Mouse (Mus musculus) heart, embryonic 11.5 days (tissue): ENCODE measurements around the gene Pknox2. TPM values are rescaled to one million over a fixed set of nuclear protein-coding genes. Genes with fewer than 3 reads are reported as not detected.

Experiments used
- ATAC-seq: fragments of 200-750 bp; cut with Nextera tagmentation; replicated peaks from 2 replicates; pipeline ENCODE4 v1.8.0; 2017; ENCODE audit warnings: moderate library complexity; ENCODE audit not compliant: insufficient number of reproducible peaks, low FRiP score, low TSS enrichment
- H3K27ac ChIP-seq: fragments of 300-500 bp; sonication (generic); 2 replicates; pipeline ENCODE4 v1.5.1; 2014; ENCODE audit warnings: mild to moderate bottlenecking, low read depth, low read length
- H3K27me3 ChIP-seq: fragments of 300-500 bp; sonication (generic); 2 replicates; pipeline ENCODE4 v1.6.1; 2014; ENCODE audit warnings: mild to moderate bottlenecking, low read length, mixed read lengths; ENCODE audit not compliant: control insufficient read depth, insufficient read depth
- H3K36me3 ChIP-seq: fragments of 300-500 bp; sonication (generic); 2 replicates; pipeline ENCODE4 v1.6.1; 2014; ENCODE audit warnings: mild to moderate bottlenecking, low read length, moderate library complexity, mixed read lengths; ENCODE audit not compliant: control insufficient read depth, insufficient read depth
- H3K4me1 ChIP-seq: fragments of 300-500 bp; sonication (generic); 2 replicates; pipeline ENCODE4 v1.6.1; 2014; ENCODE audit warnings: low read length; ENCODE audit not compliant: control insufficient read depth, insufficient read depth
- H3K4me2 ChIP-seq: fragments of 300-500 bp; sonication (generic); 2 replicates; pipeline ENCODE4 v1.6.1; 2014; ENCODE audit warnings: mild to moderate bottlenecking, moderate library complexity
- H3K4me3 ChIP-seq: fragments of 300-500 bp; sonication (generic); 2 replicates; pipeline ENCODE4 v1.5.1; 2014; ENCODE audit warnings: low read depth, low read length
- H3K9ac ChIP-seq: fragments of 300-500 bp; sonication (generic); 2 replicates; pipeline ENCODE4 v1.6.1; 2014; ENCODE audit warnings: mild to moderate bottlenecking, low read depth, low read length, moderate library complexity
- H3K9me3 ChIP-seq: fragments of 300-500 bp; sonication (generic); replicated peaks from 2 replicates; pipeline ENCODE4 v1.6.1; 2016; ENCODE audit warnings: low read length; ENCODE audit not compliant: control insufficient read depth
- WGBS: fragments of 180-500 bp; shearing (Covaris S2); extraction: QIAGEN DNeasy Blood & Tissue Kit; methylation state at CpG from one replicate; pipeline ENCODE4 v1.1.7; 2014; ENCODE audit not compliant: insufficient replicate concordance; 5-methylcytosine and 5-hydroxymethylcytosine counted together
- polyA plus RNA-seq: library from polyadenylated mRNA; unstranded; fragments of >200 nt; fragmentation: Nextera tagmentation; extraction: Ambion mirVana; gene quantifications from 2 replicates; pipeline ENCODE4 v1.2.1, GENCODE M21; 2014

The Pknox2 gene
- polyA plus RNA-seq, 1 experiment from 2014 or later = 5.2 TPM

DNA sequence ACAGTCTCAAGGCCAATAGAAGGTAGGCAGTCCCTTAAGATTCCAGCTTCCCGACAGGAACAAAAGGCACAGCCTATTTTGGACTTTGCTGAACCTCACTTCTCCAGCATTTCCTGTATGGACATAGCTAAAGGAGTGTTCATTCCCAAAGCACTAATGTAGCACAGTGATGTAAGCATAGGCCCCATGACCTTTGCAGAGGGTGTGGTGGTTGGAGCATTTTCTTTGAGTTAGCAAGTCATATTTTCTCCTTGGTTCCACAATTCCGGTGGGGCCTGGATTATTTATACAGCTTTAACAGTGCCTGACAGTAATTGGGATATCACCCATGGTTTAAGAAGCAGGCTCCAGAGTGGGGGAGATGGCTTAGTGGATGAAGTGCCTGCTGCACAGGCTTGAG lies 298.5 kb downstream of the Pknox2 start:
- Histone ChIP-seq H3K36me3 (no peaks in the 10 kb centered on the region), H3K4me1 (no peaks in the 10 kb centered on the region), H3K4me3 (no peak overlapping the region), H3K9ac (no peak overlapping the region), H3K27me3 (no peaks in the 10 kb centered on the region), H3K4me2 (no peak overlapping the region), H3K9me3 (no peaks in the 10 kb centered on the region), H3K27ac (no peak overlapping the region)
- ATAC-seq = no peak
- 66% methylated on average over 2 of the region's 2 CpGs for WGBS

DNA sequence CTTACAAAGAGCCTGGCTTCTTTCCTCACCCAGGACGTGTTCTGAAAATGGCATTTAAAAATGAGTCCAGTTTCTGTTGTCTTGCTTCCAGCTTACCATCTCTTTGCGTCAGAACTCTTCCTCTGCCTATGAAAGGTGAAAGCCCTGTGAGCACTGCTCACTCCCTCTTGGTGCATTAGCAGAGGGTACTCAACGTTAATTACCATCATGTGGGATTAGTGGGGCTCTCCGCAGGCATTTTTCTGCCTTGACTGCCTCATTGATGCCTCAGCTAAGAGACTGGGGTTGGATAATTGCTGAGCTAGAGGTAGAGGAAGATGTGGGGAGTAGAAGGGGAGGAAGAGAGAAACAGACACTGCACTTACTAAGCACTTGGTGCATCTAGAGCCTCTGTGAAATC lies 300.9 kb downstream of the Pknox2 start:
- no peaks in the 10 kb centered on the region for H3K9me3 ChIP-seq
- H3K27ac ChIP-seq = no peak overlapping the region
- no peaks in the 10 kb centered on the region for H3K4me1 ChIP-seq
- no peaks in the 10 kb centered on the region for H3K27me3 ChIP-seq
- H3K4me3 ChIP-seq = no peak overlapping the region
- 44% methylated on average over 4 of the region's 4 CpGs for WGBS
- H3K9ac ChIP-seq = no peak overlapping the region
- no peak overlapping the region for H3K4me2 ChIP-seq
- ATAC-seq = no peak
- H3K36me3 ChIP-seq = no peaks in the 10 kb centered on the region

Other genes starting within 250 kb of the Pknox2 start
- 8.2 and 8.7 TPM in 2 replicates for gene Tmem218, start 60.8 kb upstream of the Pknox2 start, polyA plus RNA-seq
- gene Slc37a2, start 108.3 kb upstream of the Pknox2 start, polyA plus RNA-seq = 0.94 and 1.6 TPM in 2 replicates
- 3.4 and 5.3 TPM in 2 replicates for gene Ccdc15, start 201.0 kb upstream of the Pknox2 start, polyA plus RNA-seq
- not detected in 2 replicates for gene Hepacam, start 219.9 kb upstream of the Pknox2 start, polyA plus RNA-seq